Mouse (Mus musculus): Measurements from ENCODE around the gene Vipas39.
"Not testable (repeated sequence)": the region's sequence is repeated elsewhere in the genome, so short reads cannot be mapped to it uniquely, and the experiment has no call there.

The Vipas39 gene

DNA sequence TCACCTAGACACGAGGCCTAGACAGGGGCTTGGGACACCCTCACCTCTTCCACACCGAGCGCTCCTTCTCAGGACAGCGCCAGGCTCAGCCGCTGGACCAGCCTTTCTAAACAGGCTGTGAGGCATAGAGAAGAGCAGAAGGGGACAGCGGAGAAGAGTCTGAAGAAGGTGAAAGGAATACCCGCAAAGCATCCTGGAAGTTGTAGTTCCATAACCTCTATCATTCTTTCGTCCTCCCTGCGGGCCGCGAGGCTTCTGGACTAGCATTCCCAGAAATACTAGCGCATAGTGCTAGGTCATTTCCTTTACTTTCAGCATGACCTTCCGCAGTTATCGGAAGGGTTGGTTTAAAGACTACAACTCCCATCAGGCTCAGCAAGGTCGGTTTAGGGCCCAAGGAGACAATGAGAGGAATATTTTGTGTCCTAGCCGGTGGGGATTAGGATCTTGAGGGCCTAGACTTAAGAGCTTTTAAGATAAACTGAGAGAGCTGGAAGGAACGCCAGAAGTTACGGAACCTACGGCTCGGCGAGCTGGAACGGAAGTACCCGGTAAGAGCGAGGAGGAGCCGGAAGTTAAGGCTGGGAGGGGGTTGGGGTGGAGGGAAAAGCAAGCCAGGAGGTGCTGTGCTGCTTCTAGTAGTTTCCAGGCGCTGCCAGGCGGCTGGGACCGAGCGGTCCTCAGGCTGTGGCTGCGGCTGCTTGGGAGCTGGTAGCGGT is at the start of gene Vipas39, which contains the start of gene Ahsa1:
Gene Vipas39 (minus strand): TSS at position 149 of the 719 bp plus-strand sequence.
Gene Ahsa1 (plus strand): TSS at position 372 of the 719 bp plus-strand sequence.
- peak; percentile 95 for DNase-seq

DNA sequence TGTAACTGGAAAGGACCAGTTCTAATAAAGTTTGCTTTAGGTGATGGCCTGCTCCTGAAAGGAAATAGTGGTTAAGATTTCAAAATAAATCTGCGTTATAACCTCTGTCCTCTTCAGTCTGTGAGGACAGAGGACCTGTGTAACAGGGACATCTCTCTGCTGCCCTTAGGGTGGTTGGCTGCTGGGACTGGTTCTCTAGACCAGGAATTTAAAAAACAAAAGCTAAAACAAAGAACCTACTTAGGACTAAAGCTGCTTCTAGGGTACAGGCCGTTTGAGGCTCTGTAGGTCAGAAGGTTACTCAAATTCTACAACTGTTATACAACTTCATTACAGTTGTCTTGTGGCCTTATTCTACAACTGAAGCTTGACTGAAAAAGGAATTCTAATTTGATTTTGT is 47.0 kb upstream of the Vipas39 start:
- DNase-seq, result no peak

DNA sequence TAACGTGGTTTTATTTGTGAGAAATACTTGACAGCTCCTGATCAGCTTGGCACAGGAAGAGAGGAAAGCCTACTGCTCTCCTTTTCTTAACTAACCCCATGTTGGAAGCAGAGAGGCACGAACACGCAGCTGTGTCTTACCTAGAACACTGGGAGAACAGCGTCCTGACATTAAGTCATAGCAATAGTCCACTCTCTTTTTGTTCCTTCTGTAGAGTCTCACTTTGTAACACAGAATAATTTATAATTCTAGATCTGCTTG is 40.5 kb upstream of the Vipas39 start:
- not testable (repeated sequence) for DNase-seq

DNA sequence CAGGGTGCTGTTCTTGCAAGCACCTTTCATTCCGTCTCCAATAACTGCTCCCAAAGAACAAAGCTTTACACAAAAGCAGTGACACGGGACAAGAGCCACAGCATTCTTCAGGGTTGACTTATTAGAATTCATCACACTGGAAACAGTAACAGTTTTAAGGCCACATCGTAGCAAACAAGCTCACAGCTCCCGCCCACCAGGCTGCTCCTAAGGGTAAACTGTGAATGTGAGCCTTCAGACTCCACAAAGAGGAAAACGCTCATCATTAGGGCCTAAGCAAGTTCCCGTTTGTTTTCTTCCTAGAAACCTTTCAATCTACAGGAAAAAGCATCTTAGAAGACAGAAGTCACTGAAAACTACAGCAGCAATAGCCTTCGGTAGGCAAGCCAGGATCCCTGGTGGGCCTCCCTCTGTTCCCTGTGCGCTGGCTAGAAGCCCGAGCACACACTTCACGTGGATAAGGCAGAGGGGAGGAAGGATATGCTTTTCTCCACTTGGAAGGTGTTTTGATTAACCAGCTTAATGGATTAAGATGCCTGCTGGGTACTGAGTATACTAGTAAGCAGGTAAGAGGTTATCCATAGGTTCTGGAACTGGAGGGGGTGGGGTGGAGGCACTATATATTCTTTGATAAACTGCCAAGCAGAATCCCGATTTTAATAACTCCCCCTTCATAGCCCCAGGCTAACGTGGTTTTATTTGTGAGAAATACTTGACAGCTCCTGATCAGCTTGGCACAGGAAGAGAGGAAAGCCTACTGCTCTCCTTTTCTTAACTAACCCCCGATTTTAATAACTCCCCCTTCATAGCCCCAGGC is 39.9 kb upstream of the Vipas39 start:
- no peak for DNase-seq

DNA sequence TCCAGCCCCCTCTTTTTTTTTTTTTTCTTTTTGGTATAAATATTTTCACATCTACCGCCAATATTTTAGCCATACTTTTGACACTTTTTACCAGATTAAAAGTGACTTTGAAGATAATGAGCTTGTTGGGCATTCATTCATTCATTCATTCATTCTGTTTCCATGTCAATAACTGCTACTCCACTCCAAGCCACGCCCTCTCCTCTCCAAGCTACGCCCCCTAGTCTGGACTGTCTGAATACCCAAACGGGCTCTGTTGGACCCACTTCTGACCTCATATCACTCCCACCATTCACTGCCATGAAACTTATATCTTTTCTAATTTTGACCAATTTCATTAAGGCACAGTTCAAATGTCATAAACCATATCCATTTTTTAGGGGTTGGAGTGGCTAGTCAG is 35.1 kb upstream of the Vipas39 start:
- DNase-seq, result no peak

DNA sequence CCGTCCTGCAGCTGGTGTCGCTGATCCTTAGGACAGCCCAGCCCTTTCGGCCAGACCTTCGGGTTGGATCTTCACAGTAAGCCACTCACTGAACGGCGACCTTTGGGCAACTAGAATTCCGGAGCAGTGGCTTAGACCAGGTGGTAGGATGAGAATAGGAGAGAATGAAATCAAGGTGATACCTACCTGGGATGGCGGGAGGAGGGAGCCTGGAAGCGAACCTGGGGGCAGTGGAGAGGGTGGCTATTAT is 34.3 kb upstream of the Vipas39 start:
- no peak for DNase-seq

DNA sequence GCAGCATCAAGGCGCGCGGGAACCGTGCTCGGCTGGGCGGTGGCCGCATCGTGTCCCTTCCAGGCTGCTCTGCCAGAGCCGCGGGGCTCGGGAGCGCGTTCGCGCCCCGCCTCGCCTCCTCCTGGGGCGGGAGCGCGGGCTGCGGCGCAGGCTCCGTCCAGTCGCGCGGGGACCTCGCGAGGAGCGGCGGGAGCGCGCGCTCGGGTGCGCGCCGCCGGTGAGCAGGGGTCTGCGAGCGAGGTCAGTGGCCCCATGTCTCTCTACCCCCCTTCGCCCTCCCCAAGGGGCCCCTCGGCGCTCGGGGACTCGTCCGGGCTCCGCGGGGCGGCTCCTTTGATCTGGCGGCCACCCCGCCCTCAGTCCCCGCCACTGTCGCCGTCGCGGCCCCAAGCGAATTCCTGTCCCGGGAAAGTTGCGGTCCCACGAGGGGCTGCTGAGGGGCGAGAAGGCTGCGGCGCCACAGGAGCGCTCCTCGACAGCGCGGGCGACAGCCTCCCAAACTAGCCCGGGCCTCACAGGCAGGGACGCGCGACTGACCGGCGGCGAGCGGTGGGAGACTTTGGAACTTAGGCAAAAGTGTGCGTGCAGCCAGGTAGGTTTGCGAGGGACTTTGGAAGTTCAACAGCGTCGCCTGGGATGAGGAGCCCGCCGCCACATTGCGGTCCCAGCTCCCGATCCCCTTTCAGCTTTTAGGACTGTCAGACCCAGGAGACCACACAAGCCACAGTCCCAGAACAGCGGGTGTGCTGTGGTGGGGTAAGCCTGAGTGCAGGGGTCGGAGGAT is 33.8 kb upstream of the Vipas39 start, which contains the start of gene Ism2:
Gene Ism2 (minus strand): TSS at position 49 of the 784 bp plus-strand sequence.
- peak; percentile 11 for DNase-seq

DNA sequence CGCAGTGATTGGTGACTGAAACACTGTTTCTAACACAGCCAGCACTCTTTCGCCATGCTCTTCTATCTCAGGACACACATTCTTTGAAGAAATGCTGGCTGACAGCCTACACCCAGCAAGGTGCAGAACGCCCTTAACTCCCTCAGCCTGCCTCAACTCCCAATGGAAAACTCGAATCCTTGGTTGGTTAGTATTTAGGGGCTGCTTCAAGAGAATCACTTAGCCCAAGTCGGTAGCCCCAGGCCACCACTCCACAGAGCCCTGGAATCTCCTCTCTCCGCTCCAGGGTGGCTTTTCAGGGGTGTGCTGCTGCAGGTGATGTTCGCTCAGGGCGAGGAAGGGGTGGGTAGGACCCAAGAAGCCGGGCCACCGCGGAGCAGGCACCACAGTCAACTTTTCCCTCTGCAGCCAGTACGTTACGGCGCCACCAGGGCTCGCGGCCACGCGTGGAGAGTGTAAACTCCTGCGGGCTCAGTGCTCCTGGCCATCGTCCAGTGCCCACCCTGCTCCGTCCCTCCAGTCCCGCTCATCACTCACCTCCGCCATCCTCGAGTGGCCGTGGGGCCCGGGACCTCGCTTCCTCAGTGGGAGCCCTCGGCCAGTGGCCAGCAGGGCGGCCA is 33.1 kb upstream of the Vipas39 start:
- no peak for DNase-seq

DNA sequence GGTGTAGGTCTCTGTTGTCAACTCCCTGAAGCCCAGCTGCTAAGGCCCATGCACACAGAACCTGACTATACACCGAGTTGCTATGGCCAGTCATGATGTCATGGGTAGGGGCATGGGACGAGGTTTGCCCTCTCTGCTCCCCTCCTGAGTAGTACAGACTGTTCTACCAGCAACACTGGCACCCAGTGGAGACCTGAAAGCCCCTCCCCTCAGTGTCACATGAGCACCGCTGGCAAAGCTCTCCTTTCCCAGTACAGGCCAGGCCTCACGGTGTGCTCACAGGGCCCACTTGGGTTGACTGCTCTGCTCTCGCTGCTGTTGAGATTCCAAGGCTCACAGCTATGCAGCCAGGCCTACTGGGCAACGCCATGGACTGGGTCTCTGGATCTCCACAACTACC is 27.9 kb upstream of the Vipas39 start:
- DNase-seq, result no peak

DNA sequence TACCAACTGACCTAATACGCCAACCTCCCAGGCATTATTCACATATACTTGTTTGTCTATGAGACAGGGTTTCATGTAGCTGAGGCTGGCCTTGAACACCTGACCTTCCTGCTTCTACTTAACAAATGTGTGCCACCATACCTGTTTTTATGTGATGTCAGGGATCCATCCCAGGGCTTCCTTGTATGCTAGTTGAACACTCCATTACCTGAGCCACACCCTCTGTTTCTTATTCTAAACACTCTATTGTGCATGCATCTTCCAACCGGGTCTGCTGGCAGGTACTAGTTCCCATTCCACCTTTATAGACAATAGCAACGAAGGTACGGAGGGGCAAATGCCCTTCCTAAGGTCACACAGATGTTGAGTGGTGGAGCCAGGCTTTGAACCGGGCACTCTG is 23.0 kb upstream of the Vipas39 start:
- DNase-seq, result no peak

DNA sequence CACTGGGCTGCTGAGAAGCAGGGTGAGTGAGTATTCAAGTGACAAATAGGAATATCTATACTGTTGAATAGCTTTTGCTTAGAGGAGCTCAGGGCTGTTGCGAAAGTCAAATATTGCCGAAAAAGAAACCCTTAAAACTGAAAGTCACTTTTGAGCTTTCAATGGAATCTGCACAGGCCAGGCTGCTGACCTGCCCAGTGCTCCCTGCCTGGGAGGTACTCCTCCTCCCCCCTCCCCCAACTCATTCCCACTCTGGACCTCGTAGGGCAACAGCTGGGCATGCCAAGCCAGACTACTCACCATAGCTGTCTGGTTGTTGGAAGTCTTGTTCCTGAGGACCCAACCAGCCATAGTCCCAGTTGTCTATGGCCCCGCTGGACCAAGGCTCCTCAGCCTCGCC is 18.7 kb upstream of the Vipas39 start:
- no peak for DNase-seq

DNA sequence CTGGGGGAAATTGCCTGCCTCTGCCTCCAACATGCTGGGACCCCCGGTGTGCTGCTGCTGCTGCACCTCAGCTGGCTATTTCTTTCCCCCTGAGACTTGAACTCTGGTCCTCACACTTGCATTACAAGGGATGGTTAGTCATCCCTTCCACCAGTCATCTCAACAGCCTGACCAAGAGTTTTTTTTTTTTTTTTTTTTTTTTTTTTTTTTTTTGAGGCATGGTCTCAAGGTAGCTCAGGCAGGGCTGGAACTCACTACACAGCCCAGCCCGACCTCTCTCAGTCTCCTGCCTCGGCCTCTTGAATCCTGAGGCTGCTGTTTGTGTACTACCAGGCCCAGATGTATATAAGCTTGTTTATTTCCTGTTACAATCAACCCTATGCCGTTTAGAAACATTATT is 18.2 kb upstream of the Vipas39 start:
- DNase-seq, result no peak

DNA sequence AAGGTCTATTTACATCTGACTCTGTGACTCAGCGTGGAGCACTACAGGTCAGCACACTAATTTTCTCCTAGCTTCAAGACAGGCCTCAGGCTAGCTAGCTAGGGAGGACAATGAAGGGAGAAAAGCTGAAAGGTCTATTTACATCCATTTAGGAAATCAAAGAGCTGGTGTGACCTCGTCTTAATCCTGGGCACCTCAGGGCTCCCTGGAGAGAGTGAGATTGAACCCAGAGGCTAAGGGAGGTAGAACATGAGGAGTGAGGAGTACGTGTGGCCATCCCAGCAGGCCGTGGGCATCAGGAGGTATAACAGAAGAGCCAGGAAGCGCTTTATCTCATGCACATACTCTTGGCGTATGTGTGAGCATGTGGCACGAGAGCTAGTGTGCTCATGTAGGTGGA is 17.6 kb upstream of the Vipas39 start:
- no peak for DNase-seq

DNA sequence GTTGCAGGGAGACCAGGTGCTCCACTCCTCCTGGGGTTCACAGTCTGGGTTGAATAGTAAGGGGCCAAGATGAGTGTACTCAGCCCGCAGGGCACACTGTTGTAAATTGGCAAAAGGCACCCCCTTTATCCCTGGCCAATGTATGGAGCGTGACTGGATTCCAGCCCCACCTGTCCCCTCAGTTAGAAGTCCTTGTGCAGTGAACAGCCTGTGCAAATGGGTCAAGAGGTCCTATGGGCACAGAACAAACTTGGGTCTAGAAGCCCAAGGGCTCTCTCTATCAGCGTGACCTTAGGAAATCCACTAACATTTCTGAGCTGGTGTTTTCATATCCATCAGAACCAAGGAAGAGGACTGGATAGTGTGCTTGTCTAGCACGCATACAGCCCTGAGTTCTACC is 16.7 kb upstream of the Vipas39 start:
- DNase-seq, result no peak

DNA sequence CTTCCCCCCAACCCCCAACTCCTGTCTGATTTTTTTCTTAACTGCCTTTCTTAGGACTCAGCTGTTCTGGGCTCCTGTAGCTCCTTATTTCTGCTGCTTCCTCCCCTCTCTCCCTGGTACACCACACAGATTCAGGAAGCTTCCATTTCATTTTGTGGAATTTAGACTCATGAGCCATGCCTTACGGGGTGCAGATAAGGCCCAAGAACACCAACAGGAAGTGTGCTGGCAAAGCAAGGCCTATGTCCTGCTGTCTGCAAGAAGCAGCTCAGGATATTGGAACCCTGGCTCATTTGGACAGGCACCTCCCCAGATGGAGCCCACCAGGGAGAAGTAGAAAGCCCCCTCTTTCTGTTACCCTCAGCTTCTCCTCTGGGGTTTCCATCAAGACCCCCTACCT is 15.7 kb upstream of the Vipas39 start:
- no peak for DNase-seq

DNA sequence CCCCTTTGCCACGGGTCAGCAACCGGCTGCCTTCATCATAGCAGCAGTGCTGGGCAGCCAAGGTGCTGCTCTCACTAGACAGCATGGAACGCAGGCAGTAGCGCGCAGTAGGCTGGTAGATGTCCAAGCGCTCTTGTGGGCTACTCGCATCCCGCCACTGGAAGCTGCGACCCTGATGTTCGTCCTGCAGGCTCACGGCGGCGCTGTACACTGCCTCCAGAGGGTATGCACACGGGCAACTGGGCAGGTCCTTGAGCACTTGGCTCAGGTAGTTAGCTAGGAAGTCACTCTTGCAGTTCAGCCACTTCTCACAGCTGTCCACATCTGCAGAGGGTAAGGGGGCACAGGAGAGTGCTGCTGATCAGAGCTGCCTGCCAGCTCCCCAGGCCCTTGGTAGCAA is 13.8 kb upstream of the Vipas39 start:
- no peak for DNase-seq

DNA sequence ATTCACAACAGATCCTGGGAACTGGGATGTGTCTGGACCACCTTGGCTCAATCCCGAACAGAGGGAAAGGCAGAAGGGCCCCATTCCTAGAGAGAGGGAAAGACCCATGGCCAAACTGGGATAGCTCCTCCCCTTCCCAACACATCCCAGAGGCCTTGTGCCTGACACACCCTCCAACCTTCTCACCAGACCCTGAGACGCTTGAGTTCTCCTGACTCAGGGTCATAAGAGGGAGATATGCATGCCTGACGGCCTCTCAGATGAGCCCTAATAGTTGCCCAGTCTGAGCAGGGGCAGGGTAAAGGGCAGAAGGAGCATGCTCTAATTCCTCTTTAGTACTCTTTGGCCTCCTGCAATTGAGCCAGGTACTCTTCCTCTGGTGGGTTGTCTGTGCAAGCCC is 13.3 kb upstream of the Vipas39 start:
- DNase-seq, result no peak

DNA sequence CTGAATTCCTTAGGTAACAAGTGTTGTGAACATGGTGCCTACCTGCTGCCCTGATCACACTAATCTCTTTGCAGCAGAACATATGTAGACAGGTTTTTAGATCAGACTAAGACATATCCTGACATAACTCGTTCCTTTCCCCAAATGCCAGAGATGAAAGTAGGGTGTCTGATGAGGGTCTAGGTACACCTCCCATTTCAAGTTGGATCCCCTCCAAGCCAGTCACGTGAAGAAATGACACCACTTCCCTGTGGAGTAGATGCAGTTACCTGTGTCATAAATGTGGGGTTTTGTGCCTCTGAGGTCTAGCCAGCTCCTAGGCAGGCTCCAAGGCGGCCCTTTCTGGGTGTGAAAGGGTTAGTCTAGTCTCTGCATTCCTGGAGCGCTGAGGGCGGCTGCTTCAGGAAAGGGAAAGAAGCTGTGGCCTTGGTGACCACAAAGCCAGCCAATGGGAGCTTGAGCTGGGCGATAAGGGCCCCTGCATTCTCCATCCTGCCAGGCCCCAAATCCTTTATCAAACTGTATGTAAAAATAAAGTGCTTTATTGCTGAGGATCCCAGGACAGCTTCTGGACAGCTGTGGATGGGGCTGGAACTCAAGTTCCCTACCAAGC is 12.2 kb upstream of the Vipas39 start:
- DNase-seq, result no peak

DNA sequence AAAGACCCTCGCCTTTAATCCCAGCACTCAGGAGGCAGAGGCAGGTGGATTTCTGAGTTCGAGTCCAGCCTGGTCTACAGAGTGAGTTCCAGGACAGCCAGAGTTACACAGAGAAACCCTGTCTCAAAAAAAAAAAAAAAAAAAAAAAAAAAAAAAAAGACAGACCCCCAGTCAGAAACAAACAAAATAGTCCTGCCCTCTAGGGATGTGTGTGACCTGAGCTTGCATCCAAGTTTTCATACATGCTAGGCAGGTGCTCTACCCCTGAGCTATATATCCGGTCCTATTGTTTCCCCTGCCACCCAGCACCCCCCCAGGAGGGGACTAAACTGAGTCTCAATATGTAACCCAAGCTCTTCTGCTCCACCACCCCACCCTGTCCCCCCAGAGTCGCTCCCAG is 11.2 kb upstream of the Vipas39 start:
- not testable (repeated sequence) for DNase-seq

DNA sequence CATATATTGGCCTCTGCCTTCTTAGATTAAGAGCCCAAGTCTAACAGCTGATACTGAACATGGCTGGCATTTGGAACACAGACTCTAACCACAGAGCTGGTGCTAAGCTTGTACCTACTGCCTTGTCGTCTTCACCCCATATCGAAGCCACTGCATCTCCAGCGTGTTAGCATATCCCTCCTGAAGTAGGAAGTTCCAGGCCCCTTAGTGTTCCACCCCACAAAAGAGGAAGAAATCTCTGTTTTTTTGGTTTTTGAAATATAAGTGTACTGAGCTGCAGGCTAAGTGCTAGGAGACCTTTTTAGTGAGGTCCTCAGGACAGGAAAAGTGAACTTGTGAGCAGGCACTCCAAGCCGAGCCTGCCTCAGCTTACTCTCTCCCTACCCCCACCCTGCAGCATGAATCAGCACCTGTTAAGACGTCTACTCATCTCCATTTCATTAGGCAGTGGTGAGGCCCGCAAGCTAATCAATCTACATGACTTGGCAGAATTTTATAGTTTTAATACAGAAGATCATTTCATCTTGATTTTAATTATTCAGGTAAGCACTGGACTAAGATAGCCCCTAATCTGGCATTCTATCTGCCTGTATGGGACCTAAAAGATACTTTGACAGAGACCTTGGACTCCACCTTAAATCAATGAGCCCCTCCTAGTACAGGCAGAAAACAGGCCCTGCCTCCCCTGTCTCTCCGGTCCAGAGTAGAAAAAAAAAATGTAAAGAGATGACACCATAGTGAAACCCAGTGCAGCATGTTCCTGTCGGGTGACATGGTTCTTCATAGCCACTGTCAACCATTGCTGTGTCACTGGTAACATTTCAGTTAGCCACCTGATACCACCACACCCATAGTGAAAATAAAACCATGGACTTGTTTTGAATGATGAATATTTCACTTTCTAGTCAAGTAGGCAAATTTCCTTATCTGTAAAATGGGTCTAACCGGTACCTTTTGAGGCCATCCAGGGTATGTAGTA is 9.1 kb upstream of the Vipas39 start:
- no peak for DNase-seq

DNA sequence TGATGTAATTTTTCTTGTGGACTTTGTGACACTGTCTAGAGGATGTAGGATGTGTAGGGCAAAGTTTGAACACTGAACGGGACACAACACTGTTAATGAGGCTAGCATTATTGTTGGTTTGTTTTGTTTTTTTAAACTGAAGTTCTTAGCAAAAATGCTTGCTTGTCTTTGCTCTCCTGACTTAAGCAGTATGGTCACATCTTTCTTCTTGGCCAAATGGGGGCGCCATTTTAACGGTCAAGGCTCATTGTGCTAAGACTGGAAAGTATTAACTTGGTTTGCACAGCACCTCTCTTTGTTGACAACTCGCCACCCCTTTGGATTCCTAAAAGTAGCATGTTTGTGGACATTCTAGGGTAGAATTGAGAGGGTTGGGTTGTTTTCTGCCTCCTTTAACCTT is 1.6 kb upstream of the Vipas39 start:
- DNase-seq, result peak; percentile 18

Data from right cerebral cortex, adult 18-20 months (tissue).